9 mouse cellular contexts compared by ENCODE assay signal in genomic region chr2:163685287-163685686, GRCm38 (mm10). TPM values are rescaled to one million over a fixed set of nuclear protein-coding genes. Genes with fewer than 3 reads are reported as not detected.
DNase-seq lines count a peak whose midpoint lies in the region; ATAC-seq and TF ChIP-seq lines count a peak whose summit lies in the region.
"Had no signal": no experiment of that assay in that cellular context is flagged by ENCODE, and none has a peak within 500 bp of the region (broad histone marks: within the 10 kb centered on the region; RNA-seq: fewer than 3 reads in every experiment).

No protein-coding gene starts in this region.

- intact Hi-C loops in gastrocnemius, adult 2 months (cut with DNase I), result no loop called here
- intact Hi-C loops in left cerebral cortex, adult 2 months (cut with DNase I), result loop anchor here (1.0 to 2.0 kb wide), 2 partner anchors 10 to 34 kb away; no protein-coding TSS in a partner anchor
- intact Hi-C loops in left cerebral cortex, postnatal 10 days (cut with DNase I), result no loop called here

- TF ChIP-seq POLR2A in cortical plate, adult 2 months (IDR thresholded peaks at IDR 0.05; ENCODE audit: extremely low read depth, insufficient read depth, low read length), result peak; percentile 23; the same call in 1 of the 2 replicates

- H3K36me3 ChIP-seq in liver, embryonic 13.5 days, result 0 out of 2 replicates have a peak, but pooled peaks cover 6% of the 10 kb centered on the region

- H3K4me1 ChIP-seq in cortical plate, adult 2 months (ENCODE audit: control insufficient read depth, insufficient read depth, low read length), result peaks cover 26% of the 10 kb centered on the region
- peaks cover 90% of the 10 kb centered on the region for H3K4me1 ChIP-seq in liver, embryonic 13.5 days (replicated peaks)

- no peak overlapping the region for H3K4me2 ChIP-seq in liver, embryonic 13.5 days

- WGBS in liver, embryonic 13.5 days (ENCODE audit: insufficient replicate concordance), result 63% methylated on average over 4 of the region's 4 CpGs

- H3K27ac ChIP-seq in gastrocnemius, adult 2 months, result peak overlapping the region; percentile 96
- H3K27ac ChIP-seq in left cerebral cortex, adult 2 months, result peak overlapping the region; percentile 91
- H3K27ac ChIP-seq in cortical plate, adult 2 months (ENCODE audit: insufficient read depth, low read length), result peak overlapping the region; percentile 95
- H3K27ac ChIP-seq in liver, embryonic 13.5 days, result peak overlapping the region; percentile 40

- H3K9ac ChIP-seq in liver, embryonic 13.5 days, result no peak overlapping the region

- no peak for ATAC-seq in liver, embryonic 13.5 days (ENCODE audit: low read depth)
- ATAC-seq in erythroid progenitor cell, adult 5-6 weeks (replicated peaks; ENCODE audit: low FRiP score, poor library complexity, severe bottlenecking), result no peak

- no peaks in the 10 kb centered on the region for H3K27me3 ChIP-seq in liver, embryonic 13.5 days
- H3K27me3 ChIP-seq: megakaryocyte, embryonic 14.5 days had no signal

- H3K9me3 ChIP-seq in liver, embryonic 13.5 days (replicated peaks), result no peaks in the 10 kb centered on the region
- H3K9me3 ChIP-seq: megakaryocyte, embryonic 14.5 days had no signal

- H3K4me3 ChIP-seq in gastrocnemius, adult 2 months, result peak overlapping the region; percentile 40
- H3K4me3 ChIP-seq in left cerebral cortex, adult 2 months, result no peak overlapping the region
- no peak overlapping the region for H3K4me3 ChIP-seq in cortical plate, adult 2 months (ENCODE audit: insufficient read depth, low read length)
- H3K4me3 ChIP-seq in liver, embryonic 13.5 days (replicated peaks), result no peak overlapping the region
- H3K4me3 ChIP-seq: megakaryocyte, embryonic 14.5 days had no signal

- no peak for TF ChIP-seq CTCF in gastrocnemius, adult 2 months (IDR thresholded peaks at IDR 0.05)
- TF ChIP-seq CTCF in left cerebral cortex, adult 2 months (IDR thresholded peaks at IDR 0.05), result no peak
- TF ChIP-seq CTCF in cortical plate, adult 2 months (IDR thresholded peaks at IDR 0.05; ENCODE audit: extremely low read depth, insufficient read depth, low read length), result no peak

- no peak for DNase-seq in gastrocnemius, adult 2 months
- DNase-seq in gastrocnemius, adult 18-20 months (ENCODE audit: low spot score), result no peak
- DNase-seq in left cerebral cortex, adult 2 months (ENCODE audit: extremely low spot score in 1 of 2, low spot score in 2 of 2), result no peak
- no peak for DNase-seq in left cerebral cortex, postnatal 10 days (ENCODE audit: extremely low spot score in 1 of 2, low spot score in 2 of 2)
- DNase-seq in liver, embryonic 13.5 days, result no peak
- DNase-seq in spleen, adult 18-20 months, result no peak

RNA-seq across cellular contexts. Expression of gene Pkig, which starts 27.1 kb away (rescaled TPM):
- total RNA-seq in gastrocnemius, adult 2 months (2021), result 100 to 1,000 TPM in 1 of 2 experiments, 10 to 100 TPM in 1; 93.9 to 125 TPM
- 100 to 1,000 TPM; 113 to 126 TPM for total RNA-seq in gastrocnemius, adult 18-20 months (2021)
- total RNA-seq in left cerebral cortex, adult 2 months (2021), result 100 to 1,000 TPM; 126 to 129 TPM
- 10 to 100 TPM; 95.0 to 98.5 TPM for total RNA-seq in left cerebral cortex, postnatal 10 days (2021)
- polyA plus RNA-seq in cortical plate, adult 2 months (2012; rRNA removed), result 143 and 146 TPM in 2 replicates
- 122 and 139 TPM in 2 replicates for polyA plus RNA-seq in liver, embryonic 13.5 days (2015; fragmentation: Nextera tagmentation; extraction: Ambion mirVana)
- total RNA-seq in erythroid progenitor cell, adult 5-6 weeks (2015; ENCODE audit: low replicate concordance), result 93.5 and 103 TPM in 2 replicates
- 86.6 and 90.7 TPM in 2 replicates for total RNA-seq in erythroid progenitor cell, adult 5-6 weeks (2017; ENCODE audit: low replicate concordance)

RNA-seq across cellular contexts. Expression of gene Serinc3, which starts 40.4 kb away (rescaled TPM):
- 100 to 1,000 TPM; 118 to 147 TPM for total RNA-seq in gastrocnemius, adult 2 months (2021)
- total RNA-seq in gastrocnemius, adult 18-20 months (2021), result 100 to 1,000 TPM; 103 to 119 TPM
- total RNA-seq in left cerebral cortex, adult 2 months (2021), result 100 to 1,000 TPM; 213 to 234 TPM
- total RNA-seq in left cerebral cortex, postnatal 10 days (2021), result 100 to 1,000 TPM; 213 to 225 TPM
- 209 and 210 TPM in 2 replicates for polyA plus RNA-seq in cortical plate, adult 2 months (2012; rRNA removed)
- 112 and 130 TPM in 2 replicates for polyA plus RNA-seq in liver, embryonic 13.5 days (2015; fragmentation: Nextera tagmentation; extraction: Ambion mirVana)
- 1,699 and 1,907 TPM in 2 replicates for total RNA-seq in erythroid progenitor cell, adult 5-6 weeks (2015; ENCODE audit: low replicate concordance)
- total RNA-seq in erythroid progenitor cell, adult 5-6 weeks (2017; ENCODE audit: low replicate concordance), result 1,512 and 2,069 TPM in 2 replicates

Comparison
In these comparisons a context has a peak if more than half of its experiments do, and no peak if none do; other contexts are left out.
1. H3K27ac ChIP-seq: peak in every context shown above with its lines; median percentile 96 in gastrocnemius, adult 2 months; 95 in cortical plate, adult 2 months; 91 in left cerebral cortex, adult 2 months; 40 in liver, embryonic 13.5 days.
2. RNA of gene Serinc3, which starts 40.4 kb away (total RNA-seq): 1,512 to 2,069 TPM in erythroid progenitor cell, adult 5-6 weeks; 213 to 234 TPM in left cerebral cortex, adult 2 months, 213 to 225 TPM in left cerebral cortex, postnatal 10 days, 118 to 147 TPM in gastrocnemius, adult 2 months and 103 to 119 TPM in gastrocnemius, adult 18-20 months; every median in the first group is over 4 times any median in the second.